Mouse (Mus musculus): ENCODE measurements around the gene Rai1. TPM values are rescaled to one million over a fixed set of nuclear protein-coding genes. Genes with fewer than 3 reads are reported as not detected.

Rai1 gene
- total and polyA plus RNA-seq, 3 experiments: 6.6 to 22.6 (median 15.4) TPM

Other genes with a start within 250 kb of the Rai1 start
- gene Med9, start 156.8 kb upstream of the Rai1 start, total RNA-seq (2012; rRNA removed): 32.9 and 35.5 TPM in 2 replicates
- 36.8 and 43.3 TPM in 2 replicates for gene Med9, start 156.8 kb upstream of the Rai1 start, total RNA-seq (2014; rRNA removed)
- gene Med9, start 156.8 kb upstream of the Rai1 start, polyA plus RNA-seq (2012; ENCODE audit: insufficient read length, low read depth): 35.1 and 41.6 TPM in 2 replicates
- gene Rasd1, start 140.1 kb upstream of the Rai1 start, total RNA-seq (2012; rRNA removed): 0.17 and 0.30 TPM in 2 replicates
- gene Rasd1, start 140.1 kb upstream of the Rai1 start, total RNA-seq (2014; rRNA removed): 0.13 and 0.14 TPM in 2 replicates
- gene Rasd1, start 140.1 kb upstream of the Rai1 start, polyA plus RNA-seq (2012; ENCODE audit: insufficient read length, low read depth): 0.15 TPM in 1 of 2 replicates, not detected in the other
- gene Pemt, start 58.5 kb upstream of the Rai1 start, total RNA-seq (2012; rRNA removed): 7.8 and 9.1 TPM in 2 replicates
- gene Pemt, start 58.5 kb upstream of the Rai1 start, total RNA-seq (2014; rRNA removed): 6.7 and 6.9 TPM in 2 replicates
- gene Pemt, start 58.5 kb upstream of the Rai1 start, polyA plus RNA-seq (2012; ENCODE audit: insufficient read length, low read depth): 10.5 and 10.7 TPM in 2 replicates
- gene Srebf1, start 117.6 kb downstream of the Rai1 start, total RNA-seq (2012; rRNA removed): 126 and 129 TPM in 2 replicates
- 68.7 and 69.8 TPM in 2 replicates for gene Srebf1, start 117.6 kb downstream of the Rai1 start, total RNA-seq (2014; rRNA removed)
- 120 and 142 TPM in 2 replicates for gene Srebf1, start 117.6 kb downstream of the Rai1 start, polyA plus RNA-seq (2012; ENCODE audit: insufficient read length, low read depth)
- gene Tom1l2, start 247.9 kb downstream of the Rai1 start, total RNA-seq (2012; rRNA removed): 7.5 and 10.4 TPM in 2 replicates
- 3.5 and 4.8 TPM in 2 replicates for gene Tom1l2, start 247.9 kb downstream of the Rai1 start, total RNA-seq (2014; rRNA removed)
- gene Tom1l2, start 247.9 kb downstream of the Rai1 start, polyA plus RNA-seq (2012; ENCODE audit: insufficient read length, low read depth): 8.7 and 10.4 TPM in 2 replicates
- gene Drc3, start 248.3 kb downstream of the Rai1 start, total RNA-seq (2012; rRNA removed): 2.2 and 3.9 TPM in 2 replicates
- gene Drc3, start 248.3 kb downstream of the Rai1 start, total RNA-seq (2014; rRNA removed): 1.7 and 1.9 TPM in 2 replicates
- 0.93 and 1.4 TPM in 2 replicates for gene Drc3, start 248.3 kb downstream of the Rai1 start, polyA plus RNA-seq (2012; ENCODE audit: insufficient read length, low read depth)

Measured in CH12.LX (cell line).